Mouse (Mus musculus): ENCODE results near the gene Gm49391. TPM values are rescaled to one million over a fixed set of nuclear protein-coding genes. Genes with fewer than 3 reads are reported as not detected.
"Not testable (repeated sequence)": the region's sequence is repeated elsewhere in the genome, so short reads cannot be mapped to it uniquely, and the experiment has no call there.

Gm49391 gene
- polyA plus RNA-seq (2017; shearing (Covaris generic)): 1 to 10 TPM in 1 of 2 experiments, under 1 TPM in 1; 0.99 to 2.0 TPM

- ATAC-seq: peak; percentile 96
Observed at GRCm38 (mm10) chr13:60936500-60936901, at the start of gene Gm49391, which contains the start of gene Ctla2a. Gm49391 (minus strand) TSS chr13:60936571. Ctla2a (minus strand) TSS chr13:60936625.

DNA sequence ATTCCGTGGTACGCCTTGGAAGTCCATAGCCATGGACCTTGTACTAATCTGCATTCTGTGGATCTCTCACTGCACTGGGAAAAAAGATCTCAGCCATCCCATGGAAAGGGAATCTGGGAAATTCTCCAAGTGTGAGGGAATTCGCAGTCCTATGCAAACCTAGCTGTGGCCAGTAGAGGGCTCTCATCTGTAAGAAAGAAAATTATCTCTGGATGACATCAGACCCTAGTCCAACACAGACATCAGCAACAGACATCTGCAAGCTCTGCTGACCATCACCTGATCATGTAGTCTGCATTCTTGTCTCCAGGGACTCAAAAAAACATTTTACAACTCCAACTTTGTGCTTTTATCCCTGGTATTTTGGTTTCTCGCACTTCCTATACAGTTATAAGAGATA is 35.9 kb upstream of the Gm49391 start:
- not testable (repeated sequence) for ATAC-seq

DNA sequence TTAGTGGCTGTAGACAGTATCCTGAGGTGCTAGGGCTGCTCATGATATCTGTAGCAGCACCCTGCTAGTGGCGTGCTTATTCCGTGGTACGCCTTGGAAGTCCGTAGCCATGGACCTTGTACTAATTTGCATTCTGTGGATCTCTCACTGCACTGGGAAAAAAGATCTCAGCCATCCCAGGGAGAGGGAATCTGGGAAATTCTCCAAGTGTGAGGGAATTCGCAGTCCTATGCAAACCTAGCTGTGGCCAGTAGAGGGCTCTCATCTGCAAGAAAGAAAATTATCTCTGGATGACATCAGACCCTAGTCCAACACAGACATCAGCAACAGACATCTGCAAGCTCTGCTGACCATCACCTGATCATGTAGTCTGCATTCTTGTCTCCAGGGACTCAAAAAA is 27.6 kb upstream of the Gm49391 start:
- not testable (repeated sequence) for ATAC-seq

DNA sequence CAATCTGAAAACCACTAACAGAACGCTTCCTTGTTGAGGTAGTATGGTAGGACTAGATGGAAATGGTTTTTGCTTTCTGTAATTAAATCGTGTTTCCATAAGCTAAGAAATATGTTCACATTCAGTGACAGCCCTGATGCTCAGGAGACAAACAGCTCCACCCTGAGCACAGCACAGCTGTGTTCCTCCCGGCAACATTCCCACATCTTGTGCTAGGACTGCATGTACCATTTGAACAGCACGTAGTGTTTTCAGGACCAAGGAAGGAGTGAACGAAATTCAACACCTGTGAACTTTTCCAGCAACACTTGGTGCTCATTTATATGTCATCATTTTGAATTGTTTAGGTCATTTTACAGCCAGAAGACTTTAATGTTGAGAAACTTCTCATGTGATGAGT is 25.3 kb upstream of the Gm49391 start:
- no peak for ATAC-seq

DNA sequence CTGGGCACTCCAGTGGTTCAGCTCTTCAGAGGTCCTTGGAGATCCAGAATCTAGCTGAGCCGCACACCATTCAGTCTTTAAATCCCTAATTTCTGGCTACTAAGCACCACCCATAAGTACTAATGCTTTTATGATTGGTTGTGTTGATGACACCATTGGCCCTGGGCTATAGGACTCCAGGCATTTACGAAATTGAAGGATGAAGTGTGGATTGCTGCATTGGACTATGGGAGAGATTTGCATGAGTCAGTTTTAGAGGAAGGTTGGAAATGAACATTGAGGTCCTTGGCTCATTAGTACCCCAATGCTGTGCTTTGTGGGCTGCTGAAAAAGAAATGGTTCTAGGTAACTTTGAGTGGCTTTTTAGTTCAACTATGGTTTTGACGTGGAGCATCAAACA is 5.5 kb upstream of the Gm49391 start, which contains the start of gene Tpbpa:
Gene Tpbpa (minus strand): TSS at position 101 of the 400 bp plus-strand sequence.
- not testable (repeated sequence) for ATAC-seq

DNA sequence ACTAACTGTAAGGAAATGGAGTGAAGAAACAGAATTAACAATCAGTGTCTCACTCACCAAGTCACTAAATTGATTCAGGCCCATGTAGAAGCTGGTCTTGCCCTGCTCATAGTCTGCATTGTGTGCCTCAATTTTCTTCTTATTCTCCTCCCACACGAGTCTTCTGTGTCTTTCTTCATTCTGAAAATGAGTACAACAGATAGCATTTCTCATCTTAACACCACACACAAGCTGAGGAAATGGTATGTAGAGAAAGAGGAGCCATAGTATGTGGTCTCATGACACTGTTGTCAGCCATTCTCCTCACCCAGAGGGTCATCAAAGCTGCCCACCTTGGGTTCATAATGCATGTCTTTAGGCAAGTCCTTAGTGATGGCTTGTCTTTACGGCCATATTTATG is 881 bp downstream of the Gm49391 start, which contains the start of gene Gm49393:
Gene Gm49393 (minus strand): TSS at position 101 of the 400 bp plus-strand sequence.
- not testable (repeated sequence) for ATAC-seq

DNA sequence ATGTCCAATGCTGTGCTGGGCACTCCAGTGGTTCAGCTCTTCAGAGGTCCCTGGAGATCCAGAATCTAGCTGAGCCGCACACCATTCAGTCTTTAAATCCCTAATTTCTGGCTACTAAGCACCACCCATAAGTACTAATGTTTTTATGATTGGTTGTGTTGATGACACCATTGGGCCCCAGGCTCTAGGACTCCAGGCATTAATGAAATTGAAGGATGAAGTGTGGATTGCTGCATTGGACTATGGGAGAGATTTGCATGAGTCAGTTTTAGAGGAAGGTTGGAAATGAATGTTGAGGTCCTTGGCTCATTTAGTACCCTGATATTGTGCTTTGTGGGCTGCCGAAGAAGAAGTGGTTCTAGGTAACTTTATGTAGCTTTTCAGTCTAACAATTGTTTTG is 31.6 kb downstream of the Gm49391 start, which contains the start of gene Tpbpb:
Gene Tpbpb (minus strand): TSS at position 101 of the 400 bp plus-strand sequence.
- not testable (repeated sequence) for ATAC-seq

DNA sequence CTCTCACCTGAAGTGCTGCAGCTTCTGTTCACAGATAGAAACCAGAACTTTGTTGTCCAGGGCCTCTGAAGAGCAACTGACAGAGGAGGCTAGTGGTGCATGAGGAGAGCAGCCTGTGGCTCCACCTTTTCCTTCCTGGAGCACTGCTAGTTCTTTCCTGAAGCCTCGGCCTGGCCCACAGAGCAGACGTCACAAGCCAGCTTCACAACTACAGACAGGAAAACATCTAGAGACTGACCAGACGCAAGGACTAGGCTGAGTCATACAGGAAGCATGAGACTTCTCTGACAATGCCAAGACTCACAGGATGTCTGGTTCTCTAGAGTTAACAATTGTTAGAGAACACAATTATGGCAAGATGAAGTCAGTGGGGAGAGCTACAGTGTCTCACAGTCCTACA is 39.0 kb downstream of the Gm49391 start, which contains the start of gene Ctla2b:
Gene Ctla2b (minus strand): TSS at position 120 of the 400 bp plus-strand sequence.
- ATAC-seq: peak; percentile 99

GRCm38 (mm10) chr13:60896794-60897193 is 39.6 kb downstream of the Gm49391 start, which contains the start of gene Gm49392:
Gm49392 (minus strand) TSS chr13:60896894.
- ATAC-seq: not testable (repeated sequence)

GRCm38 (mm10) chr13:60895406-60896160 is 40.8 kb downstream of the Gm49391 start:
- ATAC-seq: no peak

- ATAC-seq: no peak
Observed at GRCm38 (mm10) chr13:60892301-60892700, 44.1 kb downstream of the Gm49391 start.

DNA sequence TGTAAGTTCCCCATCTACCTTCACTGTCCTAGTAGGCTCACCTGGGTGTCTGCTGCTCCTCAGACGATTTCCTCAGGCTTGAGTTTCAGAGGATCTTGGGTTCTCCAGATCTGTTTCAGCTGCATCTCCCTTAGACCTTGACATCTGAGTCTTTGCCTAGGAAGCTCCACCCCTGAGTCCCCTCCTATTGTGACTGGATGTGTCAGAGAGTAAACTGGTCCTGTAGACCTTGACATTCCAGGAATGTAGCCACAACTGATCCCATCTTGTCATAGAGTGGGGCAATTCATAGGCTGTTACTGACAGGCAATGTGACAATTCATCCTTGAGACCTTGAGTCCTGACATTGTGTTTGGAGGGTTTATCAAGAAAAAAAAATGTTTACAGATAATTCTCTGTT is 72.1 kb downstream of the Gm49391 start, which contains the start of gene 4930486L24Rik:
Gene 4930486L24Rik (minus strand): TSS at position 195 of the 400 bp plus-strand sequence.
- ATAC-seq: no peak

GRCm38 (mm10) chr13:60848241-60849120 is 87.9 kb downstream of the Gm49391 start:
- peak; percentile 98 for ATAC-seq

Other genes starting within 250 kb of the Gm49391 start
- gene BC051665, start 150.2 kb downstream of the Gm49391 start, polyA plus RNA-seq (2017; shearing (Covaris generic)): not detected
- gene Ctsll3, start 133.7 kb downstream of the Gm49391 start, polyA plus RNA-seq (2017; shearing (Covaris generic)): not detected
- gene 4930486L24Rik, start 72.1 kb downstream of the Gm49391 start, polyA plus RNA-seq (2017; shearing (Covaris generic)): 1 to 10 TPM in 1 of 2 experiments, not detected in 1; 1.7 TPM
- 1 to 10 TPM in 1 of 2 experiments, not detected in 1; 1.1 TPM for gene Gm49392, start 39.7 kb downstream of the Gm49391 start, polyA plus RNA-seq (2017; shearing (Covaris generic))
- gene Ctla2b, start 39.1 kb downstream of the Gm49391 start, polyA plus RNA-seq (2017; shearing (Covaris generic)): 10 to 100 TPM in 1 of 2 experiments, 1 to 10 TPM in 1; 6.0 to 10.1 TPM
- not detected for gene Tpbpb, start 31.7 kb downstream of the Gm49391 start, polyA plus RNA-seq (2017; shearing (Covaris generic))
- not detected for gene Gm49393, start 981 bp downstream of the Gm49391 start, polyA plus RNA-seq (2017; shearing (Covaris generic))
- 10 to 100 TPM; 52.2 to 59.2 TPM for gene Ctla2a, start 54 bp upstream of the Gm49391 start, polyA plus RNA-seq (2017; shearing (Covaris generic))
- not detected for gene Tpbpa, start 5.4 kb upstream of the Gm49391 start, polyA plus RNA-seq (2017; shearing (Covaris generic))
- not detected for gene Ctsj, start 69.4 kb upstream of the Gm49391 start, polyA plus RNA-seq (2017; shearing (Covaris generic))
- not detected for gene Ctsq, start 104.1 kb upstream of the Gm49391 start, polyA plus RNA-seq (2017; shearing (Covaris generic))
- gene Ctsr, start 227.7 kb upstream of the Gm49391 start, polyA plus RNA-seq (2017; shearing (Covaris generic)): not detected